Mouse (Mus musculus) cerebellum, postnatal 25 days (tissue): ENCODE data around the gene Zbtb25.

Experiments used
- DNase-seq, 2 experiments: peaks; one replicate each; pipeline ENCODE4 v3.0.0; 2021; ENCODE audit warnings: mixed read lengths in 2 of 2

The Zbtb25 gene

GRCm38 (mm10) chr12:76369206-76369977, at the start of gene Zbtb25:
Gene Zbtb25, minus strand, starts transcription at chr12:76369602.
- DNase-seq = peak; percentile 91 to 96

DNA sequence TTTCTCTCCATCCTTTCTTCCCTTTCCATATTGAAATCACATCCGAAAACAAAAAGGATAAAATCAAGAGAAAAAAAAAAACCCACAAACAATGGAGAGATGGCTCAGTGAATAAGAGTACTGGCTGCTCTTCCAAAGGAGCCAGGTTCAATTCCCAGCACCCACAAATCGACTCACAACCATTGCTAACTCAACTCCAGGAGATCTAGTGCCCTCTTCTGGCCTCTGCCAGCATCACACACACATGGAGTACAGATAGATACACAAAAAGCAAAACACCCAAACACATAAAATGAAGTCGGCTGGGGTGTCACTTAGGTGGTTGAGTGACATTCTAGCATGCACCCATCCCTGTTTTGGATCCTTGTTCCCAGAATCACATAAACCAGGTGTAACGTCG, 48.9 kb upstream of the Zbtb25 start:
- no peak for DNase-seq

GRCm38 (mm10) chr12:76417433-76417854, 48.0 kb upstream of the Zbtb25 start, which contains the start of gene Ppp1r36:
Gene Ppp1r36, plus strand, starts transcription at chr12:76417538.
- peak in 1 of 2 experiments; percentile 12 for DNase-seq

- no peak for DNase-seq
Observed at GRCm38 (mm10) chr12:76415383-76416010, 46.1 kb upstream of the Zbtb25 start.

GRCm38 (mm10) chr12:76409166-76409565, 39.8 kb upstream of the Zbtb25 start:
- no peak for DNase-seq

DNA sequence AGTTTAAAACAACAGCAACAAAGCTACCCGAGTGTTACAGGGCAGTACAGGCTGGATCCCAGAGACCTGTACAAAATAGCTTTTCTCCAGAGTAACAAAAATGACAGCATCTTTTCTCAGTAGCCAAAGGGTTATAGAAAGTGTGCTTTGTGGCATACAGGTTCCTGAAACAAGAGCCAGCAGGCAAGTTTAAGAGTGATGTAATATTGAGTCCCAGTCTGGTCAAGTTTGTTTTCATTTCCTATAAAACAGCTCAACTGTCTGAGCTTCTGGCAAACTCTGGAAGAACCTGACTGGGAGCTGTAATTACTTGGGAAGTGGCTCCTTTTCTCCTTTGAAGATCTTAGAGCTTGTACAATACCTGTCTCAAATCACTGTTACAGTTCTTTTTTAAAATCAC, 37.8 kb upstream of the Zbtb25 start:
- DNase-seq = no peak

- peak; percentile 15 to 21 for DNase-seq
Observed at GRCm38 (mm10) chr12:76405971-76406370, 36.6 kb upstream of the Zbtb25 start.

DNA sequence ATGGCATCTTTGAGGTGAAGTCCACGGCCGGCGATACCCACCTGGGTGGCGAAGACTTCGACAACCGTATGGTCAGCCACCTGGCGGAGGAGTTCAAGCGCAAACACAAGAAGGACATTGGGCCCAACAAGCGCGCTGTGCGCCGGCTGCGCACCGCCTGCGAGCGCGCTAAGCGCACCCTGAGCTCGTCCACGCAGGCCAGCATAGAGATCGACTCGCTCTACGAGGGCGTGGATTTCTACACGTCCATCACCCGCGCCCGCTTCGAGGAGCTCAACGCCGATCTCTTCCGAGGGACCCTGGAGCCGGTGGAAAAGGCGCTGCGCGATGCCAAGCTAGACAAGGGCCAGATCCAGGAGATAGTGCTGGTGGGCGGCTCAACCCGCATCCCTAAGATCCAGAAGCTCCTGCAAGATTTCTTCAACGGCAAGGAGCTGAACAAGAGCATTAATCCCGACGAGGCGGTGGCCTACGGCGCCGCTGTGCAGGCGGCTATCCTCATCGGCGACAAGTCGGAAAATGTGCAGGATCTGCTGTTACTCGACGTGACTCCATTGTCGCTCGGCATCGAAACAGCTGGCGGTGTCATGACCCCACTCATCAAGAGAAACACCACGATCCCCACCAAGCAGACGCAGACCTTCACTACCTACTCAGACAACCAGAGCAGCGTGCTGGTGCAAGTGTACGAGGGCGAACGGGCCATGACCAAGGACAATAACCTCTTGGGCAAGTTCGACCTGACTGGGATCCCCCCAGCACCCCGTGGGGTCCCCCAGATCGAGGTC, 36.0 kb upstream of the Zbtb25 start:
- peak; percentile 50 to 58 for DNase-seq

DNA sequence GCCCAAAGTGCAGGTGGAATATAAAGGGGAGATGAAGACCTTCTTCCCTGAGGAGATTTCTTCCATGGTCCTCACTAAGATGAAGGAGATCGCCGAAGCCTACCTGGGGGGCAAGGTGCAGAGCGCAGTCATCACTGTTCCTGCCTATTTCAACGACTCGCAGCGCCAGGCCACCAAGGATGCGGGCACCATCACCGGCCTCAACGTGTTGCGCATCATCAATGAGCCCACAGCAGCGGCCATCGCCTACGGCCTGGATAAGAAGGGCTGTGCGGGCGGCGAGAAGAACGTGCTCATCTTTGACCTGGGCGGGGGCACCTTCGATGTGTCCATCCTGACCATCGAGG, 35.4 kb upstream of the Zbtb25 start:
- no peak for DNase-seq

GRCm38 (mm10) chr12:76403886-76404537, 34.6 kb upstream of the Zbtb25 start, which contains the start of gene Hspa2:
Gene Hspa2, plus strand, starts transcription at chr12:76404176.
- DNase-seq = peak; percentile 100

DNA sequence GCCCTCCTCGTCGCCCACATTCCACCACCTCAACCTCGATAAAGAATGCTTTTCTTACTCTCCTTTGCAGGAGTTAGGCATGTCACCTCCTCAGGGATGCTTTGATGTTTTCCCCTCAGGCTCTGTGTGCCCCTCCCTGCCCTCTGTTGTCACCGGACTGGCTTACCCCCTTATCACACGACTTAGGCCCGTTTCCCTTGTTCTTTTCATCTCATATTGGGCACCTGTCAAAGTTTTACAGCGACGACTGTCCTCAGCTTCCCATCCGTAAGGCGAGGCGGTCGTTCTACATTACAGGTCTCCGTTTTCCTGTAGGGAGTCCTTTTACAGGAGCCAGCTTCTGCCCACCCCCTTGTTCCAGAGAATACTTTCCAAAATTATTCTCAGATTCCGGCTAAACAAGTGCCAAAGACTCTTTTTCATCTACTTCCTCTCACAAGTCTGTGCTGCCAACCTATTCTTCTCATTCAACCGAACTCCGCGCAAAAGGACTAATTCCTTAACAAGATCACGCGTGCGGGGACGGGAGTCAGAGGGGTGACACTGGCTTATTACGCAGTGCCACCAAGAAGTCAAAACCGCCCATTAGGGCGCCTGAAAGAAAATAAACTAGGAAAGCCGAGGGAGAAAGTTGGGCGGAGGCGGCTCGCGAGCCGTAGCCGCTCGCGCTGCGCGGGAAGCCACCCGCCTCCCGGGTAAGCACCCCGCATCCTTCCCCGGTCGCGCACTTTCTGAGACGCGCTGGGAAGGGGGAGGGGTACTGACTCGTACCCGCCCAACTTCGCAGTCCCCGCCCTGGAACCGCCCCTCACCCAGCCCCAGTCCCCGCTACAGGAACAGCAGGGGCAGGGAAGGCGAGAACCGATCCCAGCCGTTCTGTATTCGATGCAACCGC, 33.8 kb upstream of the Zbtb25 start:
- DNase-seq = peak; percentile 33 to 93

DNA sequence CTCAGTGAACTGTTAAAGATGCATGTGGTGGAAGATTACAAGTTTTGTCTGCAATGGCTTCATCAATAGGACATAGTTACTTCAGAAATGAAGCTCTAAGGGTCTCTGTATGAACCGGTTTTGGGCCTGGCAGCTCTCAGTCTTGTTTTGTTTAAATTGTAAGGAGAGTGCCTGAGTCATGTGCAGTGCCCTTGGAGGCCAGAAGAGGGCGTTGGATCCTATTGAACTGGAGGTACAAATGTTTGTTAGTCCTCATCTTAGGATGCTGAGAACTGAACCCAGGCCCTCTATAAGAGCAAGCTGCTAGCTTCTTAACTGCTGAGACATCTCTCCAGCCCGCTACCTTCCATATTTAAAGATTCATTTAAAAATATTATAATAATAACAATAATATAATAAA, 32.3 kb upstream of the Zbtb25 start:
- DNase-seq = peak in 1 of 2 experiments; percentile 23

- DNase-seq = no peak
Observed at GRCm38 (mm10) chr12:76397281-76397680, 27.9 kb upstream of the Zbtb25 start.

GRCm38 (mm10) chr12:76392979-76393378, 23.6 kb upstream of the Zbtb25 start:
- no peak for DNase-seq

- no peak for DNase-seq
Observed at GRCm38 (mm10) chr12:76391595-76392271, 22.3 kb upstream of the Zbtb25 start.

DNA sequence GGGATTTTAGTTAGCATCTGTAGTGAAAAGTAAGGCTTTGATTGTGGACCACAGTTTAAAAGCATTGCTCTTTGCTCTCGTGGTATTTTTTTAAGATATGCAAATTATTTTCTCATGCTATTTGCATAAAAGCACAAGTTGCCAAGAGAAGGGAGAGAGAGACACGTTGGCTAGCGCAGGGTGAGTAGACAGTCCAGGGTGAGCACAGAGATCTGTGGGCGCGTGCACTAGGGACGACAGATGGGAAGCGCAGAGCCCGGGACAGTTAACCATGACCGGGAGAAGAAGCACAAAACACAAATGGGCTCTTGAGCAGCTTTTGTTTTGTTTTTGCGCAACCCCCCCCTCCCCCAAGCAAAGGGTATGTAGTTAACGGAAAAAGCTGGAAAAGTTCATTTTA, 19.4 kb upstream of the Zbtb25 start:
- DNase-seq = peak; percentile 33 to 56

- DNase-seq = no peak
Observed at GRCm38 (mm10) chr12:76385342-76385741, 15.9 kb upstream of the Zbtb25 start.

DNA sequence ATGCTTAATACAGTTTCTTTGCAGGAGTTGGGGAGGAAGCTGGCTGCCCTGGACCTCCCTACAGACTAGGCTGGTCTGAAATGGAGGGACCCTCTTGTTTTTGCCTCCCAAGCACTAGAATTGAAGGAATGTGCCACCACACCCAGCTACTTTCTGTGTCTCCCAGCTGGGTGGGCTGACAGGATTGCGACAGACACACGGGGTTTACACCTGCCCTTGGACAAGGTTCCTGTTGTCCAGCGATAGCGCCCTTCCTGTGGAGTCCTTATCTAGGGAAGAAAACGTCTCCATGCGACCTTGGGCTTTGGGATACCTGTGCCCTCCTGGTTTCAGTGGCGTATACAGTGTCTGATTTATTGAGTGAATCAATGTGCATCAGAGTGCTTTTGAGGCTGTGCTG, 10.7 kb upstream of the Zbtb25 start:
- DNase-seq = no peak

GRCm38 (mm10) chr12:76378556-76378955, 9.2 kb upstream of the Zbtb25 start:
- DNase-seq = no peak

GRCm38 (mm10) chr12:76377726-76378125, 8.3 kb upstream of the Zbtb25 start:
- no peak for DNase-seq

GRCm38 (mm10) chr12:76377059-76377458, 7.7 kb upstream of the Zbtb25 start:
- no peak for DNase-seq
